Mouse (Mus musculus) heart, embryonic 15.5 days (tissue): ENCODE results near the gene BC028528. TPM values are rescaled to one million over a fixed set of nuclear protein-coding genes. Genes with fewer than 3 reads are reported as not detected.

Experiments used
- ATAC-seq: fragments of 200-750 bp; cut with Nextera tagmentation; replicated peaks from 2 replicates; pipeline ENCODE4 v1.8.0; 2017; ENCODE audit warnings: low read depth, moderate TSS enrichment; ENCODE audit not compliant: insufficient number of reproducible peaks, insufficient read depth, low FRiP score
- H3K27ac ChIP-seq: fragments of 300-500 bp; sonication (generic); 2 replicates; pipeline ENCODE4 v1.5.1; 2015; ENCODE audit warnings: mild to moderate bottlenecking, inconsistent platforms
- H3K27me3 ChIP-seq: fragments of 300-500 bp; sonication (generic); 2 replicates; pipeline ENCODE4 v1.6.1; 2015; ENCODE audit warnings: inconsistent platforms
- H3K36me3 ChIP-seq: fragments of 300-500 bp; sonication (generic); 2 replicates; pipeline ENCODE4 v1.6.1; 2015; ENCODE audit warnings: mild to moderate bottlenecking, inconsistent platforms
- H3K4me1 ChIP-seq: fragments of 300-500 bp; sonication (generic); replicated peaks from 2 replicates; pipeline ENCODE4 v1.6.1; 2015; ENCODE audit warnings: inconsistent platforms
- H3K4me2 ChIP-seq: fragments of 300-500 bp; sonication (generic); 2 replicates; pipeline ENCODE4 v1.6.1; 2015; ENCODE audit warnings: inconsistent platforms, mild to moderate bottlenecking, moderate library complexity
- H3K4me3 ChIP-seq: fragments of 300-500 bp; sonication (generic); 2 replicates; pipeline ENCODE4 v1.5.1; 2015; ENCODE audit warnings: mild to moderate bottlenecking, inconsistent platforms
- H3K9ac ChIP-seq: fragments of 300-500 bp; sonication (generic); 2 replicates; pipeline ENCODE4 v1.6.1; 2015; ENCODE audit warnings: mild to moderate bottlenecking, inconsistent platforms
- H3K9me3 ChIP-seq: fragments of 300-500 bp; sonication (generic); replicated peaks from 2 replicates; pipeline ENCODE4 v1.6.1; 2016; ENCODE audit warnings: inconsistent platforms
- WGBS: fragments of 180-500 bp; shearing (Covaris S2); methylation state at CpG from one replicate; pipeline ENCODE4 v1.1.7; 2015; ENCODE audit warnings: mixed read lengths; 5-methylcytosine and 5-hydroxymethylcytosine counted together
- polyA plus RNA-seq: library from polyadenylated mRNA; unstranded; fragments of >200 nt; fragmentation: Nextera tagmentation; extraction: Ambion mirVana; gene quantifications from 2 replicates; pipeline ENCODE4 v1.2.1, GENCODE M21; 2015

BC028528 gene
- 38.4 and 43.5 TPM in 2 replicates for polyA plus RNA-seq

DNA sequence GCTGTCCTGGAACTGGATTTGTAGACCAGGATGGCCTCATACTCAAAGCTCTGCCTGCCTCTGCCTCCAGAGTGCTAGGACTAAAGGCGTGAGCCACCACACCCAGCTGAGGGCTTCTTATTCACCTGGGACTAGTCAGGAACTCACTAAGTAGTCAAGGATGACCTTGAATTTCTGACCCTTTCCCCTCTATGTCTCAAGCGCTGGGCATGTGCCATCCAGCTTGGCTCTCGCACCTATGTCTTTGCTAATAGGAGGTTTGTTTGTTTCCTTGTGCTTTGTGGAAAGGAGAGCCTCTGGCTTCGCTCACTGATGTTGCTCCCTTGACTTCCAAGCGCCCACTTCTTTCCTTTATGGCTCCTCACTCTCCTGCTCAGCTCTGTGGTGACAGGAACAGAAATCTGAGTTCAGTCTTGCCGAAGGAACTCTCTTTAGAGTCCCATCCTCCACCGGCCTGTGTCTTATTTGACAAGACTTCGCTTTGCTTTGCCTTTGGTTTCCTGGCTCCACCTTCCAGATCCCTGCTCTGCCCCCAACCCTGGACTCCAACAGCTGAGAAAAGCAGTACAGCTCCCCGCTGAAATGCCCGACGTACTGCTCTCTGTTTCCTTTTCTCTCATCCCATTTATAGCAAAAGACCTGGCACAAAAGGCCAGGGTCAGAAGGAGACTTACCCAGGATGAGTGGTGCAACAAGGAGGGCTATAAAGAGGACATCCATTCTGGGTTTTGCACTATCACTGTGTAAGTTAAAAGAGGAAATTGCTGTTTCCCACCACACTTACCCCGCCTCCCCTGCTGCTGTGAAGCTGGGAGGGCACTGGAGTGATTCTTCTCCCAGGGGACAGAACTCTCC, at the start of gene BC028528:
BC028528 (minus strand) TSS at position 795 of the 855 bp plus-strand sequence.
- 21% methylated on average over 12 of the region's 12 CpGs for WGBS
- H3K4me2 ChIP-seq = peak within 1 kb of the TSS; percentile 67
- peaks cover 5% of the 10 kb centered on the region; the same call in 1 of the 2 replicates for H3K36me3 ChIP-seq
- no peaks in the 10 kb centered on the region for H3K27me3 ChIP-seq
- peak within 1 kb of the TSS; percentile 5 for H3K9ac ChIP-seq
- H3K4me1 ChIP-seq = peaks cover 38% of the 10 kb centered on the region
- peak; percentile 25; the same call in 1 of the 2 replicates for ATAC-seq
- no peaks in the 10 kb centered on the region for H3K9me3 ChIP-seq
- peak within 1 kb of the TSS; percentile 40 for H3K4me3 ChIP-seq
- peak within 1 kb of the TSS; percentile 81 for H3K27ac ChIP-seq

DNA sequence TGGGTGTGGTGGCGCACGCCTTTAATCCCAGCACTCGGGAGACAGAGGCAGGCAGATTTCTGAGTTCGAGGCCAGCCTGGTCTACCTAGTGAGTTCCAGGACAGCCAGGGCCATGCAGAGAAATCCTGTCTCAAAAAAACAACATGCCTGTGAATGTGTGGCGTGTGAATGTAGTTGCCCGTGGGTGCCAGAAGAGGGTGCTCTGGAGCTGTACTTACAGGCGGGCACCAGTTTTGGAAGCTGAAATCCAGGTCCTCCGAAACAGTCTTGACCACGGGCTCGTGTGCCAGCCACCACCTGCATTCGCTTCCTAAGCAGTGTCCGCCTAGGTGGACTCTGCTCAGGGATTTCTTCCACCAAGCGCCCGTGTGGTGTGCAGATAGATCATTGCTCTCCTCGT, 47.0 kb upstream of the BC028528 start:
- H3K4me1 ChIP-seq = no peaks in the 10 kb centered on the region
- WGBS = 95% methylated on average over 15 of the region's 15 CpGs
- H3K36me3 ChIP-seq = peaks cover 92% of the 10 kb centered on the region
- no peak overlapping the region for H3K4me3 ChIP-seq
- H3K9me3 ChIP-seq = no peaks in the 10 kb centered on the region
- ATAC-seq = no peak
- H3K27me3 ChIP-seq = no peaks in the 10 kb centered on the region
- no peak overlapping the region for H3K9ac ChIP-seq
- no peak overlapping the region for H3K4me2 ChIP-seq
- H3K27ac ChIP-seq = no peak overlapping the region

DNA sequence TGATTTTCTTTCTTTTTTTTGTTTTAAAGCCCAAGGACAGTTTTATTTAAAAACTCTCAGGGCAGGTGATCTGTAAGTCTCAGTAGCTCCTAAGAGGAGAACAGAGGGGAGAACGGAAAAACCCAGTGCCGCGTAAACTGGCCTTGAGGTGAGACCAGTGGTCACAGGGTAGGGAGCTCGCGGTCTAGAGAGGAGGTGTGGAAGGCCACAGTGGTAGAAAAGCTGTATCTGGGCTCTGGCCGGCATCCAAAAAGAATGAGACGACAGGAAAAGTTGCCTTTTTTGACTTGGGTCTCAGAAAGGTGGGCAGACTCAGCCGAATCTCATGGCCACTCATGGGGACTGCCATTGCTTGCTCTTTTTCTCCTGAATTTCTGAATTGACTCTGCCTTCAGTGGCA, 46.4 kb upstream of the BC028528 start:
- no peak overlapping the region for H3K4me3 ChIP-seq
- no peaks in the 10 kb centered on the region for H3K9me3 ChIP-seq
- no peak for ATAC-seq
- no peak overlapping the region for H3K4me2 ChIP-seq
- no peaks in the 10 kb centered on the region for H3K27me3 ChIP-seq
- 92% methylated on average over 8 of the region's 8 CpGs for WGBS
- peaks cover 90% of the 10 kb centered on the region for H3K36me3 ChIP-seq
- H3K27ac ChIP-seq = no peak overlapping the region
- H3K9ac ChIP-seq = no peak overlapping the region
- no peaks in the 10 kb centered on the region for H3K4me1 ChIP-seq

DNA sequence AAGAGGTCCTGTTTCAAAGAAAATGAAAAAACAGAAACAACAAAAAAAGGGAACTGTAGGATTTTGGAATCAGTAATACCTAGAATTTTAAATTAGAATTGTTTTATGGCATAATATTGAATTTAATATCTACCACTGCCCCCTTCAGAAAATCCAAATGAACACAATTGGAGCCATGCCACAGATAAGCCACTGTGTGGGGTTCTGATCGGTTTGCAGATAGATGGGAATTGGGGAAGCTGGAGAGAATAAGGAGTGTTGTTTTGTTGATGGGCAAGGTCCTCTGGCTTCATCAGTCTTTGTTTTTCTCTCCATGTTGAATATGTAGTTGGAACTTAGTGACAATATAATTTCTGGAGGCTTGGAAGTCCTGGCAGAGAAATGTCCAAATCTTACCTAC, 42.6 kb upstream of the BC028528 start:
- Histone ChIP-seq H3K4me2 (no peak overlapping the region), H3K9me3 (no peaks in the 10 kb centered on the region), H3K9ac (no peak overlapping the region), H3K4me3 (no peak overlapping the region), H3K36me3 (peaks cover 54% of the 10 kb centered on the region), H3K27ac (no peak overlapping the region), H3K4me1 (peaks cover 10% of the 10 kb centered on the region; the same call in 1 of the 2 replicates), H3K27me3 (no peaks in the 10 kb centered on the region)
- no peak for ATAC-seq
- WGBS = 83% methylated on average over 1 of the region's 1 CpGs

DNA sequence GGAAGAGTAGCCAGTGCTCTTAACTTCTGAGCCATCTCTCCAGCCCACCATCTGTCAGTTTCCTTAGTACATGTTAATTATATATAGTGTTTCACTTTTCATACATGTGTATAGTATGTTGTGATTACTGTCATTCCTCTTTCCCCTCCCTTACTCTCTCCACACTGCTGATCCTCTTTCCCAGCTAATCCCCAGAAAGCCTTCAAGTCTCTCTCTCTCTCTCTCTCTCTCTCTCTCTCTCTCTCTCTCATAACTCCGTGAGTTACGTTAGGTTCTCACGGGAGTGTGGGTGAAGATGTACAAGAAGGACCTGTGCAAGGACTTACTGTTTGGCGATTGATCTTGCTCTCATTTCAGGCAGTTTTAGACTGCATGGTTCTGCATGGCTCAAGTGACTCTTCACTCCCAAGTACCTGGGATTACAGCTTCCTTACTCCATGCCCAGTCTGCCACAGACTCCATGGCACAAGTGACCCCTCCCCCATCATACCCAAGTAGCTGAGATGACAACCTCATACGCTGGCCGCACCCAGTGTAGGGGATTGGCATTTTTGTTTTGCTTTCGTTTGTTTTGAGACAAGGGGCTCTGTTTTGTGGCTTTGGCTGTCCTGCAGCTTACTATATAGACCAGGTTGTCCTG, 41.4 kb upstream of the BC028528 start:
- Histone ChIP-seq H3K9me3 (no peaks in the 10 kb centered on the region), H3K36me3 (peaks cover 42% of the 10 kb centered on the region), H3K4me3 (no peak overlapping the region), H3K4me1 (peaks cover 14% of the 10 kb centered on the region), H3K4me2 (no peak overlapping the region), H3K27me3 (no peaks in the 10 kb centered on the region), H3K27ac (no peak overlapping the region), H3K9ac (no peak overlapping the region)
- 90% methylated on average over 7 of the region's 7 CpGs for WGBS
- no peak for ATAC-seq

DNA sequence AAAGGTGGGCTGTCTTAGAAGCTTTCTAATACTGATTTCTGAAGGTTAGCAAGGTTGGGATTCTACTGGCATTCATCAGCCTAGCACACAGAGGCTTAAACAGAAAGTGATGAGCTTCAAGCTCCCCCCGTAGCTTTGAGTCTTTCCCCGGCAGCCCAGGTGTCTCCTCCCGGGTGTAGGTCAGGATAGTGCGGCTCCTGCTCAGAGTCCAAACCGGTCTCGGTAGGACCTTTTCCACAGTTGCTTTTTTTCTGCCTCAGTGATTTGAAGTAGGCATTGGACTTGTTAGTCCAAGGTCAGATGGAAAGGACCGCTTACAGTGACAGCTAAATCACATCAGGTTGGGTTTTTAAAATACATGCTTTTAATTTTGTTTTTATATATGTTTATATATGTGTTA, 40.8 kb upstream of the BC028528 start:
- H3K27ac ChIP-seq = no peak overlapping the region
- no peak overlapping the region for H3K4me2 ChIP-seq
- H3K9me3 ChIP-seq = no peaks in the 10 kb centered on the region
- H3K27me3 ChIP-seq = no peaks in the 10 kb centered on the region
- H3K4me3 ChIP-seq = no peak overlapping the region
- peaks cover 35% of the 10 kb centered on the region for H3K36me3 ChIP-seq
- H3K4me1 ChIP-seq = peaks cover 15% of the 10 kb centered on the region
- WGBS = 85% methylated on average over 7 of the region's 7 CpGs
- no peak for ATAC-seq
- H3K9ac ChIP-seq = no peak overlapping the region

DNA sequence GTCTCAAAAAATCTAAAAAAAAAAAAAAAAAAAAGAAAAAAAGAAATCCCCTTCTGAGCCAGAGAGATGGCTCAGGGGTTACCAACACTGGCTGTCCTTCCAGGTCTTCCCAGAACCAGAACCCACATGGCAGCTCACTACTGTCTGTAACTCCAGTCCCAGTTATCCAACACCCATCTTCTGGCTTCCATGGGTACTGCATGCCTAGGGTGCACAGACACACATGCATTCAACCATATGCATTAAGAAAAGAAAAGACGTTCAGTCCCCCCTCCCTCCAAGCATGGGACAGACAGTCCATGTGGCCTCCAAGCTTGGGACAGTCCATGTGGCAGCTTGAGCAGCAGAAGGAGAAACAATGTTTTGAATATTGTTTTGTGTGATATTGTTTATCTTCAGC, 40.4 kb upstream of the BC028528 start:
- Histone ChIP-seq H3K27ac (no peak overlapping the region), H3K4me1 (peaks cover 15% of the 10 kb centered on the region), H3K9me3 (no peaks in the 10 kb centered on the region), H3K4me2 (no peak overlapping the region), H3K27me3 (no peaks in the 10 kb centered on the region), H3K36me3 (peaks cover 31% of the 10 kb centered on the region), H3K4me3 (no peak overlapping the region), H3K9ac (no peak overlapping the region)
- ATAC-seq = no peak
- whole genome bisulfite sequencing = 58% methylated on average over 1 of the region's 1 CpGs

DNA sequence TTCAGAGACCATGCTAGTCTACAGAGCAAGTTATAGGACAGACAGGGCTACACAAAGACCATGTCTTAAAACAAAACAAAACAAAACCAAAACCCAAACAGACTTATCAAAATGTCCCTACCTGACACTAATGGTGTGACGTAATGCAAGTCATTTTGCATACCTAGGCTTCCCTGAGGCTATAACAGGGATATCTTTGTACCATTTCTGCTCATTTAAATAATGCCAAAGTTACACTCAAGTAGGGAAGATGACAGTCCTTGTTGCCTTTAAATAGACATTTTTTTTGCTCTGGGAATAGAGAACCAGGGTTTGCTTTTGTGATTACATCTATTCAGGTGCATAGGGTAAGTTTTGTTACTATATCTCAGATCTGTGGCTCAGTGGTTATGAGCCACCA, 39.7 kb upstream of the BC028528 start:
- no peak overlapping the region for H3K9ac ChIP-seq
- H3K4me2 ChIP-seq = peak overlapping the region; percentile 80; the same call in 1 of the 2 replicates
- peaks cover 15% of the 10 kb centered on the region for H3K4me1 ChIP-seq
- no peak for ATAC-seq
- peaks cover 24% of the 10 kb centered on the region for H3K36me3 ChIP-seq
- H3K9me3 ChIP-seq = no peaks in the 10 kb centered on the region
- no peaks in the 10 kb centered on the region for H3K27me3 ChIP-seq
- H3K27ac ChIP-seq = no peak overlapping the region
- H3K4me3 ChIP-seq = no peak overlapping the region; the same call in 1 of the 2 replicates
- 92% methylated on average over 1 of the region's 1 CpGs for WGBS

DNA sequence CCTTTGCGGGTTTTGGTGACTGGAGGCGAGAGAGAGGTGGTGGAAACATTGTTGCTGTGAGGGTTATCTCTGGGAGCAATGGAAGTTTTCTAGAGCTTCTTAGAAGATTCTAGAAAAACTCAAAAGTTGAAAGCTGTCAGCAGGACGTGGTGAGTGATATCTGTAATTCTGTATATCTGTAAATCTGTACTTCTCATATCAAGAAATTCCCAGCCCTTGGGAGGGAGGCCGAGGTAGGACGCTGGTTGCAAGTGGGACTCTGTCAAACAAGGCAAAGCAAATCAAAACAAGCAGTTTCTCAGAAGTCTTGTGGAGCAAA, 38.6 kb upstream of the BC028528 start:
- H3K4me2 ChIP-seq = peak overlapping the region; percentile 80
- peak overlapping the region; percentile 93 for H3K27ac ChIP-seq
- peaks cover 18% of the 10 kb centered on the region for H3K36me3 ChIP-seq
- ATAC-seq = no peak
- WGBS = 0% methylated on average over 5 of the region's 5 CpGs
- H3K9ac ChIP-seq = peak overlapping the region; percentile 99
- H3K4me3 ChIP-seq = peak overlapping the region; percentile 94
- H3K9me3 ChIP-seq = no peaks in the 10 kb centered on the region
- peaks cover 15% of the 10 kb centered on the region for H3K4me1 ChIP-seq
- no peaks in the 10 kb centered on the region for H3K27me3 ChIP-seq

DNA sequence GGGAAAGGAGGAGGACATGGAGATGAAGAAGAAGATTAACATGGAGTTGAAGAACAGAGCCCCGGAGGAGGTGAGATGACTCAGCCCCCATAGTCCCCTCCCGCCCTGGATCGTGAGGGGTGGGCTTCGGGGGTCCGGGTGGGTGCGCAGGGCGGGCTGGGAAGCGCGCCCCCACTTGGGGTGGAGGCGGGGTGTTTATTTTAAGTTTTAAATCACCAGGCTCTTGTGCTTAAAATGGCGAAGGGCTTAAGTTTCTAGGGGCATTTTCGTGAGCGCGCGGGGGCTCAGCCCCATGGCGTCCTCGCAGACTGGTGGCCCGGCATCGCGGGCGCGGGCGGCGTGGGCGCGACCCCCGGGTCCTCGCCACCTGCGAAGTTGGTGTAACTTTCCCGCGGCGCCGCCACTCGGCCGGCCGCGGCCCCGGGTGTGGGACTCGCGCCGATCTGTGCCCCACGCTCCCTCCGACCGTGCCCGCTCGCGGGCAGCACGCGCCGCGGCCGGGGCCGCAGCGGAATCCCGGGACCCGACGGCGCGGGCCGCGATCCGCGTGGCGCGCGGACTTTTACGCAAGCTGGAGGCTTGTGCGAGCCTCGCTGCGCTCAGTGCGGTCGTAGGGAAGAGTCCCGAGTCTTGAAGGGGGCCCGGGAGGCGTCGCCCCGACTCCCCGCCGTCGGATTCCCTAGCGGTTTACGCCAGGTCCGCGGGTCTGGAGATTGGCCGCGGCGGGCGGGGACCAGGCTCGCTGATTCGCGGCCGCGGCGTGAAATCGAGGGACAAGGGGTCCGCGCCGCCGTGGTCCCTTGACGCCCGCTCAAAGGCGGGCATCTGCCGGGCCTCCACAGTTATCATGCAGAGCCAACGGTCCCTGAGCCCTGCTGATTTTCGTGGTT, 38.0 kb upstream of the BC028528 start:
- Histone ChIP-seq H3K27ac (peak overlapping the region; percentile 93), H3K9ac (peak overlapping the region; percentile 99), H3K27me3 (no peaks in the 10 kb centered on the region), H3K36me3 (peaks cover 12% of the 10 kb centered on the region), H3K4me2 (peak overlapping the region; percentile 80), H3K9me3 (no peaks in the 10 kb centered on the region), H3K4me1 (peaks cover 15% of the 10 kb centered on the region), H3K4me3 (peak overlapping the region; percentile 94)
- under 1% methylated on average over 98 of the region's 105 CpGs for WGBS
- ATAC-seq = peak; percentile 8; the same call in 1 of the 2 replicates
